Mouse (Mus musculus) gonadal fat pad, adult 2 months (tissue): ENCODE measurements around the gene Slc24a5. TPM values are rescaled to one million over a fixed set of nuclear protein-coding genes. Genes with fewer than 3 reads are reported as not detected.
"Not testable (repeated sequence)": the region's sequence is repeated elsewhere in the genome, so short reads cannot be mapped to it uniquely, and the experiment has no call there.

Source experiments
- DNase-seq: peaks from one replicate; pipeline ENCODE4 v3.0.0-alpha.2; 2012; ENCODE audit warnings: low read depth
- polyA plus RNA-seq: library from polyadenylated mRNA; depleted of rRNA; stranded (reverse); fragments of >200 nt; gene quantifications from 2 replicates; pipeline ENCODE4 v1.2.3, GENCODE M21; 2012; rRNA removed

Slc24a5 gene
- polyA plus RNA-seq = 0.14 TPM in 1 of 2 replicates, not detected in the other

GRCm38 (mm10) chr2:125067894-125068293 lies at the start of gene Slc24a5:
TSS of gene Slc24a5 (plus strand) at chr2:125068124.
- DNase-seq = no peak

- no peak for DNase-seq
Measured at GRCm38 (mm10) chr2:125024386-125024785, 43.5 kb upstream of the Slc24a5 start.

GRCm38 (mm10) chr2:125026358-125027000 lies 41.4 kb upstream of the Slc24a5 start:
- DNase-seq = no peak

GRCm38 (mm10) chr2:125030591-125030990 lies 37.3 kb upstream of the Slc24a5 start:
- no peak for DNase-seq

GRCm38 (mm10) chr2:125031111-125031510 lies 36.8 kb upstream of the Slc24a5 start:
- no peak for DNase-seq

- no peak for DNase-seq
Measured at GRCm38 (mm10) chr2:125031562-125032257, 36.2 kb upstream of the Slc24a5 start.

- DNase-seq = no peak
Measured at GRCm38 (mm10) chr2:125032258-125032973, 35.5 kb upstream of the Slc24a5 start.

GRCm38 (mm10) chr2:125033042-125033743 lies 34.7 kb upstream of the Slc24a5 start:
- DNase-seq = no peak

- no peak for DNase-seq
Measured at GRCm38 (mm10) chr2:125055316-125055903, 12.5 kb upstream of the Slc24a5 start.

GRCm38 (mm10) chr2:125057250-125057815 lies 10.6 kb upstream of the Slc24a5 start:
- DNase-seq = no peak

- no peak for DNase-seq
Measured at GRCm38 (mm10) chr2:125061451-125061850, 6.5 kb upstream of the Slc24a5 start.

GRCm38 (mm10) chr2:125062944-125063343 lies 5.0 kb upstream of the Slc24a5 start:
- DNase-seq = no peak

- no peak for DNase-seq
Measured at GRCm38 (mm10) chr2:125067373-125067772, 551 bp upstream of the Slc24a5 start.

- DNase-seq = no peak
Measured at GRCm38 (mm10) chr2:125068696-125069095, 772 bp downstream of the Slc24a5 start.

GRCm38 (mm10) chr2:125073056-125073780 lies 5.3 kb downstream of the Slc24a5 start:
- DNase-seq = no peak

- no peak for DNase-seq
Measured at GRCm38 (mm10) chr2:125083879-125084278, 16.0 kb downstream of the Slc24a5 start.

- DNase-seq = no peak
Measured at GRCm38 (mm10) chr2:125088757-125089156, 20.8 kb downstream of the Slc24a5 start.

- not testable (repeated sequence) for DNase-seq
Measured at GRCm38 (mm10) chr2:125092123-125092522, 24.2 kb downstream of the Slc24a5 start.

GRCm38 (mm10) chr2:125104491-125104890 lies 36.6 kb downstream of the Slc24a5 start:
- not testable (repeated sequence) for DNase-seq

GRCm38 (mm10) chr2:125106536-125106935 lies 38.6 kb downstream of the Slc24a5 start:
- not testable (repeated sequence) for DNase-seq
